Mouse (Mus musculus): ENCODE measurements around the gene Tcte2.

DNA sequence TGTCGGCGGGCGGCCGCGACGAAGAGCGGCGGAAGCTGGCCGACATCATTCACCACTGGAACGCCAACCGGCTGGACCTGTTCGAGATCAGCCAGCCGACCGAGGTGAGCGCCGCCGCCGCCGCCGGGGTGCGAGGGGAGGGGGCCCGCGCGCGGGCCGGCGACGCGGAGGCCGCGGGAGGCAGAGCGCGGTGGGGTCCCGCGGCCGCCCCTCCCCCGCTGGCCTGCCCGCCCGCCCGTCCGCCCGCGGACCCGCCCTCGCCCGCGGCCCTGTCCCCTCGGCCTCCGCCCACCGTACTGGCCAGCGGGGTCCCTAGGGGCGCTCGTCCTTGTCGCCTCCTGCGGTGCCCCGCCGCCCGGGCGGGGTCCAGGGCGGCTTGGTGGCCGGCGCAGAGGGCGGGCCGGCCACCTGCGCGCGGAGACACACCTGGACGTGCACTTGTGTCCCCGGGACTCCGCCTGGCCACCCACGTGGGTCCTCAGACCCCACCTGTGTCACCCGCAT lies 898 bp downstream of the Tcte2 start:
- TF ChIP-seq POLR2A (IDR thresholded peaks at IDR 0.05; ENCODE audit: extremely low read depth, insufficient read depth, low read length): no peak
- no peak for TF ChIP-seq CTCF (IDR thresholded peaks at IDR 0.05; ENCODE audit: extremely low read depth, insufficient read depth, low read length)
